Mouse (Mus musculus) layer of hippocampus, postnatal 14 days (tissue): ENCODE measurements around the gene Sulf2. TPM values are rescaled to one million over a fixed set of nuclear protein-coding genes. Genes with fewer than 3 reads are reported as not detected.
A peak's percentile ranks its signal among the peaks of the same experiment; 100 is the strongest.

ENCODE experiments used
- DNase-seq, 2 experiments: peaks; one replicate each; pipeline ENCODE4 v3.0.0; 2021 to 2022; ENCODE audit warnings: low spot score in 2 of 2, mixed read lengths in 1 of 2
- total RNA-seq, 2 experiments: library from RNA; stranded (reverse); gene quantifications; 2 replicates each; pipeline ENCODE4 v1.2.3; 2021

Sulf2 gene
- total RNA-seq, 2 experiments from 2014 or later, result 198 to 202 TPM

DNA sequence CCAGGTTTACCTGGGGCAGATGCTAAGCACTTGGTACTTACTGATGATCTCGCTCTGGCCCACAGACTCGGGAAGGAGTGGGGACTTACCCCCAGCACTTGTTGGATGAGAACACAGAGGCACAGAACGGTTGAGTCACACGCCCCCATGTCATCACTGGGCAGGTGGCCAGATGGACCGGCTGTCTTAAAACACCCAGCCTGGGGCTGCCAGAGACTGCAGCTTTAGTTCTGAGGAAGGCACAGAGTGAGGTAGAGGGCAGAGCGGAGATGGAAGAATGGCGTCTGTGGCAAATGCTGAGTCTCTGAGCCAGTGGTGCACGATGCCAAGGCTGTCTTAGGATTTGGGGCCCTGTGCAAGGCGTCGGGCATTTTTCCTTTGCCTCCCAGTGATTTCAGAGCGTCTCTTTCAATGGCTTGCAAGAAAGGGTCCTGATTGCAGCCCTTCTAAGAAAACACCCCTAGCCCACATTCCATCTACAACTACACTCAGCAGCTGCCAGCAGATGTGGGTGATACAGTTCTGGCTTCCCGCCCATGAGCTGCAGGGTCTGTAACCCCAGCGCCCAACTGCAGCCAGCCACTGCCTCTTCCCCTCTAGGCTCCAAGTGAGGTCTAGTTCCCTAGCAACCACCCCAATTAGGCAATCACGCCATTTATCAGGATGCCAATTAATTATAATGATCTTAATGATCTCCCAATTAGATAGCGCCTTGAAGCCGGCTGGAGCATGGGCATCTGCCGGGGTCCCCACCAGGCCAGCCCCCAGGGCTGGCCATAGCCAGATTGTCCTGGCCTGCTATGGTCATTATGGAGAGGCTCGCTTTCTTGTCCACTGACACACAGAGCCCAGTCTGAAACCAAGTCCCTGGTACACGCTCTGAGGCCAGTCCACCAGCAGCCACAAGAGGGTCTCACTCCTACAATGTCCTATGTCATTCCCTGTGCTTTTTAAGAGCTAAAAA, 3.7 kb downstream of the Sulf2 start:
- DNase-seq, result peak; percentile 86 to 89

DNA sequence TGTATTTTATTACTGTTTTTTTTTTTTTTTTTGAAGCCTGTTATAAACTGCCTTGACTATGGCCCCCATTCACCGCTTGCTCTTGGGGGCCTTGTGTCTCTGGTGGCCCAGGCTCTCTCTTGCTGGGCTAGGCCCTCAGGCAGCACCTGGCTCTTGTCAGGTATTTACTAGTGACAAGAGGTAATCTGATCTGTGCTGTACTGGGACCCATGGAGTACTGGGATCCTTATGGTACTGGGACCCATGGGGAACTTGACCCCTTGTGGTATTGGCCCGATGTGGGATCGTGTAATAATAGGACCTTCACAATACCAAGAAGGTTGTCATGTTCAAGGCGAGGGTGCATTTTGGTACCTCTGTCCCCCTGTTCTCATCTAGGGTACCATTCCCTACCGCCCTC, 4.9 kb downstream of the Sulf2 start:
- no peak for DNase-seq

- DNase-seq, result no peak
Measured at GRCm38 (mm10) chr2:166149482-166149881, 6.0 kb downstream of the Sulf2 start.

DNA sequence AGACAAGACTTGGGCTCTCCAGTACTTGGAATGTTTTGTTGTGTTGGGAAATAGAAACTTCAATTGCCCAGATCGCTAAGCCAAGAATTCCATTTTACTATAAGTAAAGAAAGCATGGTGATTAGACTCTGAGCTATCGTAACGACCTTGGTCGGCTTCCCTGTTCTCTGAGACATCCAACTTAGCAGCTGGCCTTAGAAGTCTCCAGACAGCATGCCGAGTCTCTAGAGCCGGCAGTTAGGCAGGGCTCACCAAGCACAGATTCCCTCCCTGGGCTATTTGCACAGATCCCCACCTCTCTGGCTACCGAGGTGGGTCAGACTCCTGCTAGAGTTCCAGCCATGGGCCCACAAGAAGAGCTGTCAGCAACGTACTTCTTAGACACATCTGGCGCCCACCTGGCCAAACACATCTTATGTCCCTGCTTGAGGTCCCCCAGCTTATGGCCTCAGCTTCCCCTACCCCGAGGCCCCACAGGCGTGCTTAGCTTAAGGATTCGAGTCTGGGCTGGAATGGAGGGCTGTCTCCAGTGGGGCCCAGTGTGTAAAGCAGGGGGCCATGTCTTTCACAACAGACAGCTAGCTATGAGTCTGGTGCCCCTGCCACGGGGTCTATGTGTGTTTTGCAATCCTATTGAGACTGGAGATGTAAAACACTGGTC, 6.7 kb downstream of the Sulf2 start:
- no peak for DNase-seq

DNA sequence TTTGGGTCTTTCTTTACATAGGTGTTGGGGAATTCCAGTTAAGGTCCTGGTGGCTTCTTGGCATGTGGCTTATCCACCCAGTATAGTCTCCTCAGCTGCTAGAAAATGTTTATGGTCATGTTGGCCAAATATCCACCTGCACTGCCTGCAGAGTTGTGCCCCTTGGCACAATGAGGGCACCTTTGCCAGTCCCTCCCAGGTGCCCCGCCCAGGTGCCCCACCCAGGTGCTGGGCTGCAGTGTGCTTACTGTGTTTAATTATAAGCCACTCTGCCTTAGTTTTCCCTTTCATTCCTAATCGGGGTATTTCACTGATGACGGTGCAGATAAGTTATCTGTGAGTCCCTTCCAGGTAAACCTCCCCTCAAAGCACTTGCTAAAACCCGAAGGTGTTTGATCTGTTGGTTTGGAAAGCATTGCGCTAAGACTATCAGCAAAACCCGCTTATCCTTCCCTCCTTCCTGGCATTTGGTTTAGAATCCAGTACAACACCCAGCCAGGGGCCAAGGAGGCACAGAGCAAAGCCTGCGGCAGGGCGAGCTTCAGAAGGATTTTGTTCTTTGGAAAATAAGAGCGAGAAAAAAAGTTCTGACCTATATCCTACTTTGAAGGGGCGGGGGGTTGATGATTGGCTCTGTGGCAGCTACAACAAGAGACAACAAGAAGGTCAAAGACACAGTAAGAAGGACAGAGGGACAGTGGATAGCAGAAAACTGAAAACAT, 7.4 kb downstream of the Sulf2 start:
- DNase-seq, result no peak

- no peak for DNase-seq
Measured at GRCm38 (mm10) chr2:166146446-166146845, 9.0 kb downstream of the Sulf2 start.

DNA sequence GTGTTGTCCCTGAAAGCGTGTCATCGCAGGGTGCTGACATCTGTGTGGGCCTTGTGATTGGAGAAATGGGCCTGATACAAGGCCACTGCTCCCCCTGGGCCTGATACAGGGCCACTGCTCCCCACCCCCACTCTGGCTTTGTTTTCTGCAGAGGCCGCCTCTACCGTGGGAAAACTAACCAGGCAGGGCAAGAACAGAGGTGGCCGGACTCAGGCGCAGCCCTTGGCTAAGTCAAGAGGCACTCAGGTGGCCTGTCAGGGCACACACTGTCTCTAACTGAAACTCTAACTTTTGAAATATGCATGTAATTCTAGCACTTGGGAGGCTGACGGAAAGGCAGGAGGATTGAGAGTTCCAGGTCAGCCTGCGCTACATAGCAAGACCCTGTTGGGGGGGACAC, 10.4 kb downstream of the Sulf2 start:
- DNase-seq, result no peak

- DNase-seq, result no peak
Measured at GRCm38 (mm10) chr2:166143871-166144270, 11.6 kb downstream of the Sulf2 start.

GRCm38 (mm10) chr2:166142561-166143112, 12.8 kb downstream of the Sulf2 start:
- DNase-seq, result peak in 1 of 2 experiments; percentile 69

GRCm38 (mm10) chr2:166141910-166142309, 13.6 kb downstream of the Sulf2 start:
- DNase-seq, result no peak

DNA sequence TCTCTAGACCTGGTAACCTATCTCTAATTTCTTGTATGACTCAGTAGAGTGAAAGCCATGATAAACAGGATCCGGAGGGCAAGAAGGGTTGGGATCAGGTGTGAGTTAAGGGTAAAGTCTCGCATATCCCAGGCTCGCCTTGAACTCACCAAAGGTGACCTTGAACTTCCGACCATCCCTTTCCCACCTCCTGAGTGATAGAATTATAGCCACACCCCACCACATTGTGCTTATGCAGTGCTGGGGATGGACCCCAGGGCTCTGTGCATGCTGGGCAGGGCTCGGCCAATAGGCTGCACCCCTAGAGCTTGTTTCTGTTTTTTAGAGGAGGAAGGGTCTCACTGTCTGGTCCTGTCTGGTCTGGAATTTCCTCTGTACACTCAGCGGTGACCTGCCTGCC, 14.4 kb downstream of the Sulf2 start:
- no peak for DNase-seq

DNA sequence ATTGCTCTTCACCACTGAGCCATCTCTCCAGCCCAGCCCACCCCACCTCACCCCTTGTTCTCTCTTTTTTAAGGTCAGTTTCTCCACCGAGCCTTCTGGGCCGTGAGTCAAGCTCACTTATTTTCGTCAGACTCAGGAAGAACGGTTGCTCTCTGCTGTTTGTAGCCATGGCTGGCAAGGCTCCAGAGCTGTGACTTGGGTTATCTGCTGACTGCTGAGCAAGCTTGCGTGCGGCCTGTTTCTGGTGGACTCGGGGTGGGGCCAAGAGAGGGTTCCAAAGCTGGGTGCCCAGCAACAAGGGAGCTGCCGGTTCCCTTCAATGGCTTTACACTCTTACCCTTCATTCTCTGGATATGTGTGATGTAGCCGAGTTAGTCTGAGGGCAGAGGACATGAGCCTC, 15.0 kb downstream of the Sulf2 start:
- no peak for DNase-seq

- no peak for DNase-seq
Measured at GRCm38 (mm10) chr2:166138308-166138707, 17.2 kb downstream of the Sulf2 start.

- no peak for DNase-seq
Measured at GRCm38 (mm10) chr2:166137467-166137866, 18.0 kb downstream of the Sulf2 start.

- no peak for DNase-seq
Measured at GRCm38 (mm10) chr2:166135711-166136485, 19.6 kb downstream of the Sulf2 start.

DNA sequence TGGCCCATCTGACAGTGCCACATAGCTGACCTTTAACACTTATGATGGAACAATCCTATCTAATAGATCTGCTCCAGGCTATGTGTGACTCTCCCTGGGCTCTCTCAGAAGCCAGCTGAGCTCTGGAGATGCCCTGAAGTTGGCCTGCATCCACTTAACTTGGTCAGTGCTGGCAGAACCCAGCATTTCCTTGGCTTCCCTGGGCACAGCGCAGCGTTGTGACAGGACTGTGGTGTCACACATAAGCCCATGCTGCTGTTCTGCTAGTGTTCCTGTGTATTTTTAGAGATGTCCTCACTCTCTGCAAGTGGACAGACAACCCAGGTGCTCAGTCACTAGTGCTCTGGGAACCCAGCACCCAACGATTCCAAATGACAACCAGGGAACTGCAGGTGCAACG, 26.7 kb downstream of the Sulf2 start:
- DNase-seq, result no peak

GRCm38 (mm10) chr2:166128032-166128431, 27.4 kb downstream of the Sulf2 start:
- DNase-seq, result no peak

DNA sequence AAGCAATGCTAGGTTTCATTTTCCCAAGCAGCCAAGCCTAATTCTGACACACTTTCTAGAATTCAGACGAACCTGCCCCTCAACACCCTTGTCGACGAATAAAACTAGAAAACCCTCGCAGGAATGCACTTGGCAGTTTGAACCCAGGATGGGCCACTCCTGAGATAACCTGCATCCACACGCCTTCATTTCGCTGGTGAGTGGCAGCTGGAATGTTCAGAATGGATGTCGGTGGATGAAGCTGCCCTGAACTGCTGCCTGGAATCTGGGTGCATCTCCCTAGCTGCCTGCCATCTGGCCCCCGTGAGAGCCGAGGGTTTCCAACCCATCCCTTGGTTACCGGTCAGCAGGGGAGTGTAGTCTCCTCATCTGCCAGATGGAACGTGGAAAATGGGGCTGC, 29.1 kb downstream of the Sulf2 start:
- DNase-seq, result no peak

DNA sequence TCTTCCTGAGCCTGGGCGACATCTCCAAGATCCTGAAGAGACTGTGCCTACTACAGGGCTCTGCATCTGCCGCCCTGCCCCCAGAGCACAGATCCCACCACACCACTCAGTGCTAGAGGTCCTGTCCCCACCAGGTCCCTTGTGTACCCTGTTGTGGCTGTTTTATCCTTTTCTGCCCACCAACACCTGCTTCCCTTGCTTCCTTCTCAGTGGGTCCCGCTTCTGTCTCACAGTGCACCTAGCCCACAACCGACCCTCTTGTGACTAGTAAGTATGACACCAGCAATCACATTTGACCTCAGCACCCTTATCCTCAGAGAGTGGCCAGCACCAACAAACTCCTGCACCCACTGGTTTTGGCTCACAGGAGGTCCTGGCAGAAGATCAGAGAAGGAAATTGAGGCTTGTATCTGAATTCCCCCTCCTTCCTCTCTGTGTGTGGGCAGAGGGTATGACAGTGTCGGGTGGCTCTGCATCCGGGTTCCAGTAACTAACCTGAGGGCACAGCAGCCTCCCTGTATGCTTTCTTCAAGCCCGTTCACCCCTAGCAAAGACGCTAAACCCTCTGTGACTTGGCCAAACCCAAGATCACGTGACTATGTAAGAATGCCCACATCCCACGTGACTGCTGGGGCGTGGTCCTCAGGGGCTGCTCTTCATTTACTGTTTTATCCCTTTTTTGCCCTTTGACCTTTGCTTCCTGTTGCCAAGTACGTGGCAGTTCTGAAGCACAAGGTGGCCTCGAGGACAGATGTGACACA, 29.8 kb downstream of the Sulf2 start:
- DNase-seq, result no peak

GRCm38 (mm10) chr2:166125033-166125432, 30.4 kb downstream of the Sulf2 start:
- DNase-seq, result no peak
